Mouse (Mus musculus): ENCODE data around the gene Mfsd12. TPM values are rescaled to one million over a fixed set of nuclear protein-coding genes. Genes with fewer than 3 reads are reported as not detected.

Mfsd12 gene
- polyA plus RNA-seq, 1 experiment from 2014 or later: 11.5 TPM

DNA sequence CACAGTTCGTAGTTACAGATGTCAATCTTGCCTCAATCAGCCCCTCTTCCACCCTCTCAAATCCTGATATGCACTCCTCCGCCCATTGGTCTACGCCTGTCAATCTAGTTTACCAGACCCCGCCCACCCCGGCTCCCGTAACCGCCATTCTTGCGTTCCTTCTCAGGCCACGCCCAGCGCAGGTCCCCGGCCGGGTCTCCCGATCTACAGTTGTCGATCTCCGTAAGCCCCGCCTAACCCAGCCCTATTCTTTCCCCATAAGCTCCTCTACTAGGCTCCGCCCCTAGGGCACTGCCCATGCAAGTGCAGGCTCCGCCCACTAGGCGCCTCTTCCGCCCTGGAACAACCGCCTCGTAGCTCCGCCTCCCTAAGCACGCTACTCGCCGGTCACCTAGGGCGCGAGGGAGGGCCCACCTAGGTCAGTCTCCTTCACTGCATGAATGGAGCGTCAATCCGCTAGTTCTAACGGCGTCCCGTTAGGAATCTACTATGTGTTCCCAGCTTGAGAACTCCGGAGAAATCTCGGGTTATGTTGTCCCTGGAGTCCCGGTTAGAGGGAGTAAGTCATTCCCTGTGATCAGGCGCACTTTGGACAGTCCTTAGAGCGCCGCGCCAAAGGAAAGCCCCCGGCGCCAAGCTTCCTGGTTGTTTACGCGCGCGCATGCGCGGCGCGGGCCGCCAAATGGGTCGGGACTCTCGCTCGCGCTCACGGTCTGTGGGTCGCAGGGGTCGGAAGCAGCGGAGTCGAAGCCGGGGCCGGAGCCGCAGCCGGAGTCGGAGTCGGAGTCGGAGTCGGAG, 36.5 kb upstream of the Mfsd12 start, which contains the start of gene Cactin:
Gene Cactin, plus strand, starts transcription at position 554 of the 798 bp plus-strand sequence.
- peak within 1 kb of the TSS; percentile 98 for H3K4me3 ChIP-seq (replicated peaks)
- H3K27ac ChIP-seq: peak within 1 kb of the TSS; percentile 93
- H3K27me3 ChIP-seq: no peaks in the 10 kb centered on the region
- ATAC-seq (replicated peaks; ENCODE audit: low FRiP score): peak; percentile 88
- H3K9ac ChIP-seq: peak within 1 kb of the TSS; percentile 96
- WGBS: under 1% methylated on average over 68 of the region's 68 CpGs
- H3K36me3 ChIP-seq: peaks cover 58% of the 10 kb centered on the region
- peaks cover 66% of the 10 kb centered on the region for H3K4me1 ChIP-seq
- H3K4me2 ChIP-seq: peak within 1 kb of the TSS; percentile 79
- no peaks in the 10 kb centered on the region for H3K9me3 ChIP-seq (replicated peaks)

DNA sequence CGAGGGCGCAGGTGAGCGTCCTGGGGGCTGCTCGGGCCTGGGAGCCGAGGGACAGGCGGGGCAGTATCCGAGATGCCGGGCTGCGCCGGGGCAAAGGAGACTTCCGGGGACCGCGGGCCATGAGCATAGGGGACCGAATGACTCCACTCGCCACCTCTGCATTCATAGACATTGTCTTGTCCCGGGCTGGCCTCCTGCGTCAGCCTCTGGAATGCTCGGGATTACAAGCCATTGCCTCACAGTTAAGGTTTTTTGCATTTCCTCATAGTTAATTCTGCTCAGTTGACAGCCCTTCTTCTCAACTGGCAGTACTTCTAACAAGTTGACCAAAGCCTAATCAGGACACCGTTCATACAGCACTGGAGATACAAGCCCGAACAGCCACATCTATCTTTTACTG, 35.9 kb upstream of the Mfsd12 start:
- peak overlapping the region; percentile 98 for H3K4me3 ChIP-seq (replicated peaks)
- peak overlapping the region; percentile 79 for H3K4me2 ChIP-seq
- no peaks in the 10 kb centered on the region for H3K9me3 ChIP-seq (replicated peaks)
- peak overlapping the region; percentile 96 for H3K9ac ChIP-seq
- H3K27me3 ChIP-seq: no peaks in the 10 kb centered on the region
- peaks cover 60% of the 10 kb centered on the region for H3K36me3 ChIP-seq
- ATAC-seq (replicated peaks; ENCODE audit: low FRiP score): no peak
- WGBS: 3% methylated on average over 20 of the region's 20 CpGs
- peaks cover 61% of the 10 kb centered on the region for H3K4me1 ChIP-seq
- peak overlapping the region; percentile 93 for H3K27ac ChIP-seq

DNA sequence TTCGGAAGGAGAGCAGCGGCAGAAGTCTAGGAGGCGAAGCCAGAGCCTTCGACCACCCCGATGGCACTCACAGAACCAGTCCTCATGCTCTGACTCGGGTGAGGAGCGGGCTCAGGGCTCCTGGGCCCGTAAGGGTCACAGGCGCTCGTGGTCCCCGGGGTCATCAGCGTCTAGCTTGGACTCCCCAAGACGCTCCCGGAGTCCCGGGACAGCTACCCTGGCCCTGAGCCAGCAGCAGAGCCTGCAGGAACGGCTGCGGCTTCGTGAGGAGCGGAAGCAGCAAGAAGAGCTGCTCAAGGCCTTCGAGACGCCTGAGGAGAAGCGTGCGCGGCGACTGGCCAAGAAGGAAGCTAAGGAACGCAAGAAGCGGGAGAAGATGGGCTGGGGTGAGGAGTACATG, 34.8 kb upstream of the Mfsd12 start:
- no peak for ATAC-seq (replicated peaks; ENCODE audit: low FRiP score)
- peaks cover 51% of the 10 kb centered on the region for H3K4me1 ChIP-seq
- peaks cover 69% of the 10 kb centered on the region for H3K36me3 ChIP-seq
- peak overlapping the region; percentile 98 for H3K4me3 ChIP-seq (replicated peaks)
- peak overlapping the region; percentile 96; the same call in 1 of the 2 replicates for H3K9ac ChIP-seq
- WGBS: 92% methylated on average over 27 of the region's 27 CpGs
- no peaks in the 10 kb centered on the region for H3K27me3 ChIP-seq
- H3K27ac ChIP-seq: no peak overlapping the region
- H3K4me2 ChIP-seq: peak overlapping the region; percentile 79
- no peaks in the 10 kb centered on the region for H3K9me3 ChIP-seq (replicated peaks)

DNA sequence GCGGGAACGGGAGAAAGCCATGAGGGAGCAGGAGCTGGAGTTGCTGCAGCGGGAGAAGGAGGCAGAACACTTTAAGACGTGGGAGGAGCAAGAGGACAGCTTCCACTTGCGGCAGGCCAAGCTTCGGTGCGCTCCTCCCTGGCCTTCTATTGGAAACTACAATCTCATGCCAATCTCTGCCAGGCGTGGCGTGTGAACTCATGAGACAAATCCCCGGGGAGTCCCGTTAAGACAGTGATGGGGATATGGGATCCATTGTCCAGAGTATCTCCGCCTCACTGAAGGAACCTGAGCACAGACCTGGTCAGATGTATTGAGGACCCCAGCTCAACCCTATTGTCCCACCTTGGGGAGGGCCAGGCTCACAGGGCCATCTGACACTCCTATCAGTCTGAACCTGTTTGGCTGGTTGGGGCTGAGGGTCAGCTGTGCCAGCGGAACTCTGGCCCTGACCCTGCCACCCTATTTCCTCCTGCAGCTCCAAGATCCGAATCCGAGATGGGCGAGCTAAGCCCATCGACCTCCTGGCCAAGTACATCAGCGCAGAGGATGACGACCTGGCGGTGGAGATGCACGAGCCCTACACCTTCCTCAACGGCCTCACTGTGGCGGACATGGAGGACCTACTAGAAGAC, 34.0 kb upstream of the Mfsd12 start:
- 91% methylated on average over 23 of the region's 23 CpGs for WGBS
- Histone ChIP-seq H3K4me1 (peaks cover 48% of the 10 kb centered on the region), H3K36me3 (peaks cover 62% of the 10 kb centered on the region), H3K4me2 (no peak overlapping the region), H3K9ac (no peak overlapping the region), H3K4me3 (replicated peaks) (no peak overlapping the region), H3K27ac (no peak overlapping the region), H3K9me3 (replicated peaks) (no peaks in the 10 kb centered on the region), H3K27me3 (no peaks in the 10 kb centered on the region)
- ATAC-seq (replicated peaks; ENCODE audit: low FRiP score): no peak

DNA sequence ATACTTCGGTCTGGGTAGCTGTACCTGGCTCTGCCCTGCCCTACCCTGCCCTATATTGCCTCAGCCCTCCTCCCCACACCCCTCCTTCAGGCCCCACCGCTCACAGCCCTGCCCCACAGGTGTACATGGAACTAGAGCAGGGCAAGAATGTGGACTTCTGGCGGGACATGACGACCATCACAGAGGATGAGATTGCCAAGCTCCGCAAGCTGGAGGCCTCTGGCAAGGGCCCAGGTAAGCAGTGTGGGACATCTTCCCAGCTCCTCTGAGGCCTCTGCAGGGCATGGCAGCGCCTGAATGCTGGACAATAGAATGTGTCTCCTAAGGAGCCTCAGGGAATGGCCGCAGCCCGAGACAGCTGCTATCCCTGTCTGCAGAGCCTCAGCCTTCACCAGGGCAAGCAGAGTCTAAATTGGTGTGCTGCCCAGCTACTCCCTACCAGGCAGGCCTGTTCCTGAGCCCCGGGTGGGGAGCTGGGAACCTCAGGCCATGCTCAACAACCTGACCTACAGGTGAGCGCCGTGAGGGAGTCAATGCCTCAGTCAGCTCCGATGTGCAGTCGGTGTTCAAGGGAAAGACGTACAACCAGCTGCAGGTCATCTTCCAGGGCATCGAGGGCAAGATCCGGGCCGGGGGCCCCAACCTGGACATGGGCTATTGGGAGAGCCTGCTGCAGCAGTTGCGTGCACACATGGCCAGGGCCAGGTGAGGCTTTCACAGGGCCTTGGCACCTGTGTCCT, 33.3 kb upstream of the Mfsd12 start:
- Histone ChIP-seq H3K36me3 (peaks cover 55% of the 10 kb centered on the region), H3K9ac (no peak overlapping the region)

DNA sequence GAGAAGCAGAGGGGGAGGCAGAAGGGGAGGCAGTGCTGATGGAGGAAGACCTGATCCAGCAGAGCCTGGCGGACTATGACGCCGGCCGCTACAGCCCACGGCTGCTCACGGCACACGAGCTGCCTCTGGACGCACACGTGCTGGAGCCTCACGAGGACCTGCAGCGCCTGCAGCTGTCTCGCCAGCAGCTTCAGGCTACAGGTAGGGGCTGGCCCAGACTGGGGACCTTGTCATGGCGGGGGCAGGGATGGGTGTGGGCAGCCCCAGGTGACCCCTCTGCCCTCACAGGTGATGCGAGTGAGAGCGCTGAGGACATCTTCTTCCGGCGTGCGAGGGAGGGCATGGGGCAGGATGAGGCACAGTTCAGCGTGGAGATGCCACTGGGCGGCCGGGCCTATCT, 32.1 kb upstream of the Mfsd12 start:
- Histone ChIP-seq H3K4me1 (peaks cover 50% of the 10 kb centered on the region), H3K9me3 (replicated peaks) (no peaks in the 10 kb centered on the region), H3K4me2 (no peak overlapping the region), H3K4me3 (replicated peaks) (no peak overlapping the region), H3K27ac (0 out of 2 replicates have a peak overlapping the region, but pooled peaks have one; percentile 22), H3K36me3 (peaks cover 54% of the 10 kb centered on the region), H3K27me3 (no peaks in the 10 kb centered on the region), H3K9ac (no peak overlapping the region)
- no peak for ATAC-seq (replicated peaks; ENCODE audit: low FRiP score)
- WGBS: 88% methylated on average over 21 of the region's 21 CpGs

More for the DNA sequence above, 33.3 kb upstream of the Mfsd12 start:
- no peak overlapping the region for H3K4me2 ChIP-seq
- no peak overlapping the region for H3K27ac ChIP-seq
- H3K4me1 ChIP-seq: peaks cover 48% of the 10 kb centered on the region
- H3K9me3 ChIP-seq (replicated peaks): no peaks in the 10 kb centered on the region
- no peak for ATAC-seq (replicated peaks; ENCODE audit: low FRiP score)
- H3K27me3 ChIP-seq: no peaks in the 10 kb centered on the region
- WGBS: 93% methylated on average over 18 of the region's 18 CpGs
- no peak overlapping the region for H3K4me3 ChIP-seq (replicated peaks)

DNA sequence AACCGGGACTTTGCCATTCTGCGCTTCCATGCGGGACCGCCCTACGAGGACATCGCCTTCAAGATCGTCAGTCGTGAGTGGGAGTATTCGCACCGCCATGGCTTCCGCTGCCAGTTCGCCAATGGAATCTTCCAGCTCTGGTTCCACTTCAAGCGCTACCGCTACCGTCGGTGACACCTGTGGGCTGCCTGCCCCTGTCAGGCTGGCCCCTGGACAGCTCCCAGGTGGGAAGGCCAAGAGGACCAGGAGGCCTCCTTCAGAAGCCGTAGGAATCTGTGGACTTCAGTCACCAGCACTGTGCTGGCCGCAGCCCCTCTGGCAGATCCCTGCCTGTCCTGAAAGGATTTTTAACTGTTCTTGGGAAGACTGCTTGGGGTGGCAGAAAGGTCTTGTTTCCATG, 31.5 kb upstream of the Mfsd12 start:
- no peak overlapping the region for H3K4me2 ChIP-seq
- H3K9ac ChIP-seq: no peak overlapping the region
- no peaks in the 10 kb centered on the region for H3K27me3 ChIP-seq
- H3K36me3 ChIP-seq: peaks cover 54% of the 10 kb centered on the region
- H3K27ac ChIP-seq: peak overlapping the region; percentile 28
- H3K9me3 ChIP-seq (replicated peaks): no peaks in the 10 kb centered on the region
- 91% methylated on average over 18 of the region's 18 CpGs for WGBS
- H3K4me1 ChIP-seq: peaks cover 52% of the 10 kb centered on the region
- ATAC-seq (replicated peaks; ENCODE audit: low FRiP score): no peak
- no peak overlapping the region for H3K4me3 ChIP-seq (replicated peaks)

DNA sequence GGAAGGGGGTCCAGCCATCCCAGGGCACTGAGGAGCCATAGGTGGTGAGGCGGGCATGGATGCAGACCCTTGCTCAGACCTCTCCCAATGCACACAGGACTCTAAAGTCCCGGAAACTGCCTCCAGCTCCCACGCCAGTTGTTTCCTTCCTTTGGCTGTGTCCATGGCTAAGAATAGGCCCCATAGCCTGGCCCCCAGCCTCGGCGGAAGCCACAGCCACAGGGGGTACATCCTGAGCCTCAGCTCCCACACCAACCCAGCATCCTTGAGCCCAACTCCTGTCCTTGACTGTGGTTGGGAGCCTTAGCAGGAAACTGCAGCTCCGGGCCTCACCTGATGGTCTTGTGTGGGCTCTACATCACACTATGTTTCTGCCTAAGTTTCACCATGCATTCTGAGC, 30.4 kb upstream of the Mfsd12 start:
- Histone ChIP-seq H3K36me3 (peaks cover 54% of the 10 kb centered on the region), H3K9me3 (replicated peaks) (no peaks in the 10 kb centered on the region), H3K4me3 (replicated peaks) (no peak overlapping the region), H3K27ac (peak overlapping the region; percentile 87), H3K27me3 (no peaks in the 10 kb centered on the region), H3K4me2 (no peak overlapping the region), H3K9ac (no peak overlapping the region), H3K4me1 (peaks cover 53% of the 10 kb centered on the region)
- ATAC-seq (replicated peaks; ENCODE audit: low FRiP score): no peak
- 77% methylated on average over 6 of the region's 6 CpGs for WGBS

DNA sequence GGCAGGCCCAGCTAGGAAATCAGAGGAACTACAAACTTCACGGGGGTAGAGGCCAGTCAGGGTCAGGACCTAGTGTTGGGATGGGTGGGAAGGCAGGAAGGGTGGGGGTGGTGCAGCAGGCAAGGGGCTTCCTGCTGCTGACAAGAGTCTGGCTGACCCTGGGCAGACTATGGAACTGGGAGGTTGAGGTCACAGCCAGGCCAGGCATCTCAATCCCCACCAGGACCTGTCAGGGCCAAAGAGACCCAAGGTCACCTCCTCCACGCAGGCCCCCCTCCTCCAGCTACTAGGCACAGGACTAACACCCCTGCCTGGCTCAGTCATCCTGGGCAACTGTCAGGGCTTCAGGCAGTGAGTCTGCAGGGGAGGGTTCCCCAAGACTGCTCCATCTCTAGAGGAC, 29.3 kb upstream of the Mfsd12 start:
- WGBS: 21% methylated on average over 2 of the region's 2 CpGs
- H3K27me3 ChIP-seq: peaks cover 9% of the 10 kb centered on the region; the same call in 1 of the 2 replicates
- peak overlapping the region; percentile 49 for H3K4me2 ChIP-seq
- H3K27ac ChIP-seq: peak overlapping the region; percentile 87
- H3K36me3 ChIP-seq: peaks cover 44% of the 10 kb centered on the region
- 0 out of 2 replicates have a peak overlapping the region, but pooled peaks have one; percentile 14 for H3K9ac ChIP-seq
- H3K9me3 ChIP-seq (replicated peaks): no peaks in the 10 kb centered on the region
- H3K4me1 ChIP-seq: peaks cover 50% of the 10 kb centered on the region
- H3K4me3 ChIP-seq (replicated peaks): 0 out of 2 replicates have a peak overlapping the region, but pooled peaks have one; percentile 25
- no peak for ATAC-seq (replicated peaks; ENCODE audit: low FRiP score)

DNA sequence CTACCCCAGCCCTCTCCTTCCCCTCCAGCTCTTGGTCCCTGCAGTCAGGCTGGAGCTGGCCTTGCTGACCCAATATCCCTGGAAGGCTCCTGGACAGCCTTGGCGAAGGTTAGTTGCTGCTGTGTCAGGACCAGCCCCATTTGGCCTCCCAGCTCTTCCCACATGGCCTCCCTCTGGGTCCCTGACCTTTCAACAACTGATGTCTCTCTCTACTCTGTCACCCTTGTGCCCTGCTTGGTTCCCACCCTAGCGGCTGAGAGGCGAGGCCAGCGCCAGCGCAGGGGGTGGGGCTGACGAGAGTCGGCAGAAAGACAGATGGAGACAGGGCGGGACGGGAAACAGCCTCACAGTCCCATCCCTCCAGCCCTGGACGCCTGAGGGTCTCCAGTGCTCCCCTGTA, 28.9 kb upstream of the Mfsd12 start, which contains the start of gene Tbxa2r:
Gene Tbxa2r, plus strand, starts transcription at position 346 of the 400 bp plus-strand sequence.
- H3K27ac ChIP-seq: peak within 1 kb of the TSS; percentile 87
- ATAC-seq (replicated peaks; ENCODE audit: low FRiP score): peak; percentile 31; the same call in 1 of the 2 replicates
- no peaks in the 10 kb centered on the region for H3K9me3 ChIP-seq (replicated peaks)
- peaks cover 49% of the 10 kb centered on the region for H3K4me1 ChIP-seq
- H3K27me3 ChIP-seq: peaks cover 13% of the 10 kb centered on the region; the same call in 1 of the 2 replicates
- H3K9ac ChIP-seq: peak within 1 kb of the TSS; percentile 14
- H3K4me2 ChIP-seq: peak within 1 kb of the TSS; percentile 49
- 9% methylated on average over 10 of the region's 10 CpGs for WGBS
- peak within 1 kb of the TSS; percentile 25 for H3K4me3 ChIP-seq (replicated peaks)
- H3K36me3 ChIP-seq: peaks cover 40% of the 10 kb centered on the region

DNA sequence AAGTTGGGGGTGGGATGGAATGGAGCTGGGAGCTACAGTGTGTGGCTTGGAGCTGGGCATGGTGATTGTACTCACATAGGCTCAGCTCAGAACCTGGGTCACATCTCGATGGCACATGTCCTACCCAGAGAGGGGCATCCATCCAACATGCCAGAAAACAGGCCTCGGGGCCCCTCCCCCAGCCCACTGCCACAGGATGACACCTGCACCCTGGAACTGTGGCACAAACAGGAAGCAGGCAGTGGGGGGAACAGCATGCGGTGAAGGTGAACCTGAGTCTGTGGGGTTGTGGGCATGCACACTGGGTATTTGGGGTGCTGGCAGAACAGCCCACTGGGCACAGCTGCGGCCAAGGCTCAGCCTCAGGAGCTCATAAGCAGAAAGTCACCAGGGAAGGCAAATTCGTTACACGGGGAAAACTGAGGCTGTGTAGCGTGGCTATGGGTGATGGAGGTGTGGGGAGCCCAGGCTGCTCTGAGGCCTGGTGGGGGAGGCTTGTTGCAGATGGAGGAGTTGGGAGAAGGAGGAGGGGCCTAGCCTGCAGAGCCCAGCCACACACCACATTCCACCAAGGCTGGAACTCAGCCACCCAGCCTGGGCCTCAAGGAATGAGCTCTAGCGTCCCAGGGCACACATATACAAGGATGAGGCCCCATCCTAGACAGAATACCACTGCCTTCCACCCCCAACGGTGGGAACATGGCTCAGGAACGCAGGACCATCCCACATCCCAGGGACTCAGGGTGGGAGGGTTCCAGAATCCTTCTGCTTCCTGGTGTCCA, 27.9 kb upstream of the Mfsd12 start:
- Histone ChIP-seq H3K4me3 (replicated peaks) (peak overlapping the region; percentile 25), H3K36me3 (peaks cover 30% of the 10 kb centered on the region), H3K27ac (peak overlapping the region; percentile 87), H3K9ac (peak overlapping the region; percentile 11), H3K9me3 (replicated peaks) (no peaks in the 10 kb centered on the region), H3K4me2 (peak overlapping the region; percentile 49), H3K27me3 (peaks cover 15% of the 10 kb centered on the region; the same call in 1 of the 2 replicates), H3K4me1 (peaks cover 47% of the 10 kb centered on the region)
- WGBS: 48% methylated on average over 10 of the region's 10 CpGs
- peak; percentile 61 for ATAC-seq (replicated peaks; ENCODE audit: low FRiP score)

Measured in kidney, embryonic 15.5 days (tissue).